Mouse (Mus musculus) erythroblast, embryonic 14.5 days (primary cell): Measurements from ENCODE around the gene Mtg1. TPM values are rescaled to one million over a fixed set of nuclear protein-coding genes. Genes with fewer than 3 reads are reported as not detected.

Experiments used
- H3K27me3 ChIP-seq: 2 replicates; pipeline ENCODE4 v1.6.1; 2012; ENCODE audit warnings: inconsistent platforms; ENCODE audit not compliant: control insufficient read depth
- H3K36me3 ChIP-seq: 2 replicates; pipeline ENCODE4 v1.6.1; 2012; ENCODE audit warnings: mild to moderate bottlenecking, inconsistent platforms; ENCODE audit not compliant: control insufficient read depth
- H3K4me1 ChIP-seq: 2 replicates; pipeline ENCODE4 v1.6.1; 2012; ENCODE audit warnings: inconsistent platforms; ENCODE audit not compliant: control insufficient read depth
- H3K4me3 ChIP-seq: replicated peaks from 2 replicates; pipeline ENCODE3; 2012; ENCODE audit warnings: moderate library complexity, mild to moderate bottlenecking, inconsistent platforms
- H3K9me3 ChIP-seq: 2 replicates; pipeline ENCODE4 v1.6.1; 2012; ENCODE audit warnings: low read length, inconsistent platforms, mixed read lengths; ENCODE audit not compliant: control insufficient read depth
- GATA1 ChIP-seq: IDR thresholded peaks from 2 replicates; pipeline ENCODE4 v1.6.1; 2012; ENCODE audit warnings: low read length, inconsistent platforms, mixed read lengths
- TAL1 ChIP-seq: IDR thresholded peaks from 3 replicates; pipeline ENCODE4 v1.6.1; 2012; ENCODE audit warnings: low read length, inconsistent platforms, mixed read lengths
- polyA plus RNA-seq: library from polyadenylated mRNA; stranded (reverse); fragments of >175 nt; gene quantifications from 2 replicates; pipeline ENCODE4 v1.2.3, GENCODE M21; 2012

Mtg1 gene
- polyA plus RNA-seq, 1 experiment: 0.30 TPM

DNA sequence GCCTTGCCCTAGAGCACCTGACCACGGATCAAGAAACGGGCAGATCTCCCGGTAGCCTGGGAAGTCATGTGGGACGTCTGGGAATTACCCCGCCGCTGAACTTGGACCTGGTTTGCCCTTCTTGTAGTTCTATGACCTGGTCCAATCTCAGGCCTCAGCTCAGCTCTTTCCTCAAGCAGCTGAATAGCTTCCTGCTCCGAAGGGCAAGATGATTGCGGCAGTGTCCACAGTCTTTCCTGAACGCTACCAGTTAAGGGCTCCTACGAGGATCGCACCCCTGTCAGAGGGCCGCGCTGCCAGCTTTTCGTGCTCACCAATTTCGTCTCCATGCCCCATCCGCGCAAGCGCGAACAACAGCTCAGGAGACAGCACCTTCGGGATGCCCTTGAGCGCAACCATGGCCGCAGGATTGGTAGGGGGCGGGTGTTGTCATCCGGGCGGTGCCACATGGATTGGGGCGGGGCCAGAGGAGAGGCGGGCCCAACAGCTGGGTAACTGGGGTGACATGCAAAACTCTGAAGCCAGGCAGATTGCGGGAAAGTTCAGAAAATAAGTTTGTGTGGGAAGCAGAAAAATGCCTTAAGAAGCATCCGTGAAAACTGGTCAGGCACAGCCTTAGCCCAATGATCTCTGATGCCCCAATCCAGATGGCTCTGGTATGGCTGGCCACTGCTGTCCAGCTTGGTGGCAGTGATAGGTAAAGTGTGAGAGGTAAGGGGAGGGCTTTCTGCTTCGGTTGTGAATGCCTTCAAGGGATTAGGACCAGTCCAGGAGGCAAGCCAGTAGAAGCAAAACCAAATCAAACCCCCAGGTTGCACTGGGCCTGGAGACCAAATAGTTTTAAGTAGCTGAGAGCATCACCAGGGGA, 35.1 kb upstream of the Mtg1 start, which contains the start of gene Fuom:
Gene Fuom, minus strand, starts transcription at position 449 of the 868 bp plus-strand sequence.
- peaks cover 15% of the 10 kb centered on the region for H3K36me3 ChIP-seq
- H3K4me1 ChIP-seq: peaks cover 19% of the 10 kb centered on the region
- no peaks in the 10 kb centered on the region for H3K27me3 ChIP-seq
- no peaks in the 10 kb centered on the region for H3K9me3 ChIP-seq
- no peak for TF ChIP-seq TAL1
- no peak for TF ChIP-seq GATA1
- peak within 1 kb of the TSS; percentile 57 for H3K4me3 ChIP-seq

DNA sequence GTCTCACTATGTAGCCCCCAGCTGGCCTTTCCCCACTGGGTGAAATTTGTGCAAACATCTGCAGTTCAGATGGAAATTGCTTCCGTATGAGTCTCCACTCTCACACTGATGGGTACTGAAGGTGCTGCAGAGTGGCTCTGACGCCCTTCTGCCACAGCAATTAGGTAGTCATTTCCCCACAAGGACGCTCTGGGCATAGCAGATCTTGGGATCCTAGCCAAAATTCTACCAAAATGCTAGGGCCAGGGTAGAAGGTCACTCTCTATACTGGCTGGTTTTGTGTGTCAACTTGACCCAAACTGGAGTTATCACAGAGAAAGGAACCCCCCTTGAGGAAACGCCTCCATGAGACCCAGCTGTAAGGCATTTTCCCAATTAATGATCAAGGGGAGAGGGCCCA, 33.4 kb upstream of the Mtg1 start:
- H3K36me3 ChIP-seq: peaks cover 28% of the 10 kb centered on the region
- peaks cover 18% of the 10 kb centered on the region for H3K4me1 ChIP-seq
- H3K27me3 ChIP-seq: no peaks in the 10 kb centered on the region
- TF ChIP-seq GATA1 (no peak), TAL1 (no peak)
- no peaks in the 10 kb centered on the region for H3K9me3 ChIP-seq
- no peak overlapping the region for H3K4me3 ChIP-seq

DNA sequence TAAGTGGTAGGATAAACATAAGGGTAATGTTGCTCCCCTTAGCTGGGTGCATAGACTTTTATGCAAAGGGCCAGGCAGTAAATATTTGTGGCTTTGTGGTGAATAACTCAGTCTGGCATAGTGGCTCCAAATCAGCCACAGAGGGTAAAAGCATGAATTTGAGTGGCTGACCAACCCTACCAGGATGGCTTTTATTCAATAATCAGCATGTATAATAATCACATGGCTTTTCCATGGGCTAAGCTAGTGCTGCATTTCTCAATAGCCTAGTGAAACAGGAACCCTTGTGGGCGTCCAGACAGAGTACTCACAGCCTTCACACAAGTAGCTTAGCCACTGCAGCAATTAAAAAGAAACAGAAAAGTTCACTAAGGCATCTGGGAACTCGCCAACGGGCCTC, 25.4 kb upstream of the Mtg1 start:
- no peaks in the 10 kb centered on the region for H3K27me3 ChIP-seq
- H3K4me3 ChIP-seq: no peak overlapping the region
- no peaks in the 10 kb centered on the region for H3K9me3 ChIP-seq
- peaks cover 19% of the 10 kb centered on the region for H3K4me1 ChIP-seq
- H3K36me3 ChIP-seq: peaks cover 50% of the 10 kb centered on the region
- TF ChIP-seq TAL1: no peak
- no peak for TF ChIP-seq GATA1

DNA sequence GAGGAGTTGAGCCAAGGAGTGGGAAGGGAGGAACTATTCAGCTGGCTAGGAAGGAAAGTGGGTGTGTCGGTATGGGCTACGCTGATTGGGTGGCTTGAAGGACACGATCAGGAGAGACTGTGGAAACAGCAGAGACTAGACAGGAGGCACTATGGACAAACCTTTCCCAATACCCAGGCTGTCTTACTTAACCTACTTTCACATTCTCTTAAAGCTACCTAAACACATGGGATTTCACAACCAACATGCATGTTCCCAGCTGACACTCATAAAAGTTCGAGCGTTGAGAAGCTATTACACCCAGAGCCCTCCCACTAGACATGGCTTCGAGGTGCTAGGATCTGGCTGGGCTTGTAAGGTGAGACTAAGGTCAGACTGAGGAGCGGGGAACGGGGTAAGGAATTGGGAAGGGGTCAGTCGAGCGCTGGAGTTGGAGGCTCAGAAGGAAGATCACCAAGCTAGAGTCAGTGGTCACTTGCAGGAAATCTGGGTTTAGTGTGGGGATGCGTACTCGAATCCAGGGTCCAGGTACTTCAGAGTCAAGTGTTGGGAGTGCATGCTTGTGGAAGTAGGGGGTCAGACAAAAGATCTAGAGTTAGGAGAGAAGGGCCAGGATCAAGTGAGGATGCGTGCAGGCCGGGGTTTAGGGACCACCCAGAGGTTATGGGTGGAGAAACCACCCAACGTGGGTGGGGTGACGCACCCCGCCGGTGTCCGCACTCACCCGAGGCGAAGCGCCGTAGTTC, 21.6 kb upstream of the Mtg1 start, which contains the start of gene Paox:
Gene Paox, plus strand, starts transcription at position 217 of the 746 bp plus-strand sequence.
- Histone ChIP-seq H3K36me3 (peaks cover 19% of the 10 kb centered on the region), H3K4me3 (peak within 1 kb of the TSS; percentile 90), H3K27me3 (no peaks in the 10 kb centered on the region), H3K4me1 (peaks cover 23% of the 10 kb centered on the region), H3K9me3 (no peaks in the 10 kb centered on the region)
- TF ChIP-seq TAL1 (no peak), GATA1 (no peak)

DNA sequence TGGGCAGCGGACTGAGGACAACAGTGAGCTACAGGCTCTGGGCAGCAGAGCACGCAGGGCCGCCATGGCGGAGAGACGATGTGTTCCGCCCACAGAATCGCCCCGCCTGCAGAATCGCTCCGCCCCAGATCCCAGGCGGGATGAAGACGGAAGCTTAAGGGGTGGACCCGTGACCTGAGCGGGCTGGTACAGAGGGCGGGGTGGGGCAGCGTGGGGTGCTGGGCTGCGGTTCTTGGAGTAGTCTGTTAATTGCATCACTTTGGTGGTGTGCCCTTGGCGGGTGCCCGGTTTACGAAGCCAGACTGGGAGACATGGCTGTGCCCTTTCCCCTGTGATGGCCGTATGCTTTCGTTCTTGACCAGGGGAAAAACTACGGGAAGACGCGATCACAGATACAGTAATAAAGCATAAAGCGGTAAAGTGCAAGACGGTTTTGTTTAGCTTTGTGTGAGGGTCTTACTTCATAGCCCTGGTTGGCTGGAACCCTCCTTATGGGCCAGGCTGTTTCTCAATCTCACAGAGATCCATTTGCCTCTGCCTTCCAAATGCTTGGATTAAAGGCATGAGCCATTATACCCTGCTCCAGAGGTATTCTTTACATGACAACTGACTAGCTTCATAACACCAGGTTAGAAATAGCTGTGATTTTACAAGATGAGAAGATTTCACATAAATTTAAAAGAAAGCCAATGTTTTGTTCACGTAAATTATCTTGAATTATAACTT, 20.9 kb upstream of the Mtg1 start, which contains the start of gene Echs1:
Gene Echs1, minus strand, starts transcription at position 148 of the 726 bp plus-strand sequence.
- Histone ChIP-seq H3K9me3 (no peaks in the 10 kb centered on the region), H3K36me3 (peaks cover 14% of the 10 kb centered on the region), H3K27me3 (no peaks in the 10 kb centered on the region), H3K4me1 (peaks cover 25% of the 10 kb centered on the region), H3K4me3 (peak within 1 kb of the TSS; percentile 90)
- TF ChIP-seq GATA1: no peak
- TF ChIP-seq TAL1: no peak

DNA sequence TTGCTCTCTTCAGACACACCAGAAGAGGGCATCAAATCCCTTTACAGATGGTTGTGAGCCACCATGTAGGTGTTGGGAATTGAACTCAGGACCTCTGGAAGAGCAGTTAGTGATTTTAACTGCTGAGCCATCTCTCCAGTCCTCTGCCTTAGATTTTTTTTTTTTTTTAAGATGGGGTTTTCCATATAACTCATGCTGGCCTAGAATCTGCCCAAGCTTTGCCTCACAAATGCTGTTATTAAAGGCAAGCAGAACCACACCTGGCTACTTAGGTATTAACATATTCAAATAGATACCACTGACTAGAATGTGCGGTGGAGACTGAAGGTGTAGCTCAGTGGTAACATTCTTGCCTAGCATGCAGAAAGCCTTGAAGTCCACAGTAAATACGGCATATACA, 16.9 kb upstream of the Mtg1 start:
- Histone ChIP-seq H3K9me3 (no peaks in the 10 kb centered on the region), H3K36me3 (no peaks in the 10 kb centered on the region), H3K4me1 (peaks cover 35% of the 10 kb centered on the region), H3K27me3 (no peaks in the 10 kb centered on the region), H3K4me3 (no peak overlapping the region)
- TF ChIP-seq GATA1 (no peak), TAL1 (no peak)

DNA sequence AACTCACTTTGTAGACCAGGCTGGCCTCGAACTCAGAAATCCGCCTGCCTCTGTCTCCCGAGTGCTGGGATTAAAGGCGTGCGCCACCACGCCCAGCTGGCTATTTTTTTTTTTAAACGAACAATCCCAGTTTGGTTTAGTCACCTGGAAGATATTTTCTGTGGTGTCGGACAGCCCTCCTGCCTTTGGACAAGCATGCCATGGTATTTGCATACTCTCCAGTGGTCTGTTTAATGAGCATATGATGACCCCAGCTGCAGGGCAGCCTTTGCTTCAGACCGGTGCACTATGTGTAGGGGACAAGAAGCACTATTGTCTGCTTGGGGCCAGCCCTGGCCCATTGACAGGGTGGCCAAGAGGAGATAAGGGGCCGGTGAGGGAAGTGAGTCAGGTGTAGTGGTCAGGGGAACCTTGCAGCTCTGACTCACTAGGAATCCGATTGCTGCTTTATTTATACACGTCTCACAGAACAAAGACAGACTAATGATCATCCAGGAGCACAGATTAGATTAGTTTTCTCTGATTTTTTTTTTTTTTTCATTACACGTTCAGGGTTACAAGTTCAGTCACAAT, 15.9 kb upstream of the Mtg1 start:
- no peaks in the 10 kb centered on the region for H3K9me3 ChIP-seq
- H3K36me3 ChIP-seq: no peaks in the 10 kb centered on the region
- H3K27me3 ChIP-seq: no peaks in the 10 kb centered on the region
- H3K4me3 ChIP-seq: no peak overlapping the region
- TF ChIP-seq GATA1 (no peak), TAL1 (no peak)
- peaks cover 33% of the 10 kb centered on the region for H3K4me1 ChIP-seq

DNA sequence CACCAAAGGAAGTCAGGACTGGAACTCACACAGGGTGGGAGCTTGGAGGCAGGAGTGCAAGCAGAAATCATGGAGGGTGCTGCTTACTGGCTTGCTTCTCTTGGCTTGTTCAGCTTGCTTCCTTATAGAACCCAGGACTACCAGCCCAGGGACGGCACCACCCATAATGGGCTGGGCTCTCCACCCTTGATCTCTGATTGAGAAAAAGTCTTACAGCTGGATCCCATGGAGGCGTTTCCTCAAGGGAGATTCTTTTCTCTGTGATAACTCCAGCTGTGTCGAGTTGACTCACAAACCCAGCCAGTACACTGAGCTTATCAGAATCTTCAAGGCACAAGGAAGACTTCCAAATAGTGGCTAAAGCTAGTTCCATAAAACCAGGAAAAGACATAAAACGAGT, 14.6 kb upstream of the Mtg1 start:
- H3K9me3 ChIP-seq: no peaks in the 10 kb centered on the region
- H3K4me3 ChIP-seq: no peak overlapping the region
- peaks cover 31% of the 10 kb centered on the region for H3K4me1 ChIP-seq
- H3K36me3 ChIP-seq: no peaks in the 10 kb centered on the region
- TF ChIP-seq TAL1 (no peak), GATA1 (no peak)
- no peaks in the 10 kb centered on the region for H3K27me3 ChIP-seq
